Mouse (Mus musculus) ES-Bruce4 (cell line): ENCODE results near the gene Ly86. TPM values are rescaled to one million over a fixed set of nuclear protein-coding genes. Genes with fewer than 3 reads are reported as not detected.

Experiments
- H3K27ac ChIP-seq: 2 replicates; pipeline ENCODE4 v1.5.1; 2012; ENCODE audit warnings: low read length, inconsistent platforms; ENCODE audit not compliant: insufficient read depth
- H3K27me3 ChIP-seq: 2 replicates; pipeline ENCODE4 v1.6.1; 2012; ENCODE audit warnings: mild to moderate bottlenecking, low read length, inconsistent platforms; ENCODE audit not compliant: control insufficient read depth, poor library complexity, insufficient read depth, severe bottlenecking
- H3K36me3 ChIP-seq: 2 replicates; pipeline ENCODE4 v1.6.1; 2012; ENCODE audit warnings: inconsistent platforms, mild to moderate bottlenecking, low read length, moderate library complexity; ENCODE audit not compliant: control insufficient read depth, poor library complexity, insufficient read depth, severe bottlenecking
- H3K4me1 ChIP-seq: one replicate; pipeline ENCODE4 v1.8.1; 2011; ENCODE audit warnings: low read length; ENCODE audit not compliant: control insufficient read depth, insufficient read depth
- H3K4me3 ChIP-seq: 2 replicates; pipeline ENCODE4 v1.5.1; 2011; ENCODE audit warnings: low read depth, mild to moderate bottlenecking, low read length
- H3K9ac ChIP-seq: 2 replicates; pipeline ENCODE4 v1.6.1; 2012; ENCODE audit warnings: low read depth, mild to moderate bottlenecking, inconsistent platforms; ENCODE audit not compliant: poor library complexity, severe bottlenecking
- H3K9me3 ChIP-seq: replicated peaks from 2 replicates; pipeline ENCODE4 v1.6.1; 2012; ENCODE audit warnings: mild to moderate bottlenecking, low read length, inconsistent platforms; ENCODE audit not compliant: control insufficient read depth, poor library complexity, insufficient read depth, severe bottlenecking
- CTCF ChIP-seq: IDR thresholded peaks from one replicate; pipeline ENCODE4 v1.8.1; 2011; ENCODE audit warnings: low read depth, low read length
- EP300 ChIP-seq: IDR thresholded peaks from 2 replicates; pipeline ENCODE4 v1.6.1; 2011; ENCODE audit warnings: low read depth, low read length; ENCODE audit not compliant: insufficient read depth
- POLR2A ChIP-seq: IDR thresholded peaks from one replicate; pipeline ENCODE4 v1.8.1; 2011; ENCODE audit warnings: low read length; ENCODE audit not compliant: insufficient read depth
- polyA plus RNA-seq: library from polyadenylated mRNA; stranded (reverse); fragments of >200 nt; gene quantifications from 2 replicates; pipeline ENCODE4 v1.2.4, GENCODE M21; 2011; ENCODE audit warnings: low read depth; ENCODE audit not compliant: missing spikeins, insufficient read depth, insufficient read length

The Ly86 gene
- polyA plus RNA-seq, 1 experiment = not detected

DNA sequence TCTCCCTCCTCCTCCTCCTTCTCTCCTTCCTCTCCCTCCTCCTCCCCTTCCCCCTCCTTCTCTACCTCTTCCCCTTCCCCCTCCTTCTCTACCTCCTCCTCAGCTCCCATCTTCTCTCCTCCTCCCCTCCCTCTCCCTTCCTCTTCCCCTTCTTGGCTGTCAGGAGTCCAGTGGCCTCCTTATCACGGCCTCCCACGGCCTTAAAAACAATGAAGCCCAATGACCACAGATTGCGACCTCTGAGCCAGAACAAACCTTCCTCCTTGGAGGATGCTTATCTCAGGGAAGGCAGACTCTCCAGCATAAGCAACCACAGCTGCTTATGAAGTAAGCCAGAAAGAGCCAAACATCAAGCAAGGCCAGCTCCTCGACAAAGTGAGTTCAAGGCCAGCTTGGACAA, 97.0 kb downstream of the Ly86 start:
- H3K27ac ChIP-seq = no peak overlapping the region
- no peak for TF ChIP-seq CTCF
- TF ChIP-seq POLR2A = no peak
- TF ChIP-seq EP300 = no peak
- H3K36me3 ChIP-seq = no peaks in the 10 kb centered on the region

DNA sequence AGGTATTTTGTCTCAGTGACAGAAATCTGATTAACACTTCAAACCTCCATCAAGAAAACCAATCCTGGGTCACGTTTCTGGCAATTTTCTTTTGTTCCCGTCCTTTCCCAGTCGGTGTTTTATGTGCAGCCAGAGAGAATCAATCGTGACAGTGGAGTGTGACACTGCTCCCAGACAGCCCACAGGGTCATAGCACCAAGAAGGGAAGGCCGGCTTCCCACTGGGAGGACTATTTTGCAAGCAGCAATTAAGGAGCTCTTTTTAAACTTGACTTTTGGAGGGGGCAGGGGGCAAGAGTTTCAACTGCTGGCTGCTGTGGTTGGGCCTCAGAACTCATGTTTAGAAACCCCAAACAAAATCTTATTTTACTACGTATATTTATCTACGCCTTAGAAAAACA, 97.5 kb downstream of the Ly86 start:
- TF ChIP-seq POLR2A (no peak), CTCF (no peak), EP300 (no peak)
- Histone ChIP-seq H3K4me1 (peaks cover 18% of the 10 kb centered on the region), H3K4me3 (no peak overlapping the region), H3K27me3 (no peaks in the 10 kb centered on the region), H3K27ac (no peak overlapping the region), H3K9me3 (no peaks in the 10 kb centered on the region), H3K36me3 (no peaks in the 10 kb centered on the region), H3K9ac (no peak overlapping the region)

More for the DNA sequence above, 97.0 kb downstream of the Ly86 start:
- H3K9me3 ChIP-seq = no peaks in the 10 kb centered on the region
- no peak overlapping the region for H3K9ac ChIP-seq
- no peaks in the 10 kb centered on the region for H3K27me3 ChIP-seq
- peaks cover 16% of the 10 kb centered on the region for H3K4me1 ChIP-seq
- H3K4me3 ChIP-seq = no peak overlapping the region

DNA sequence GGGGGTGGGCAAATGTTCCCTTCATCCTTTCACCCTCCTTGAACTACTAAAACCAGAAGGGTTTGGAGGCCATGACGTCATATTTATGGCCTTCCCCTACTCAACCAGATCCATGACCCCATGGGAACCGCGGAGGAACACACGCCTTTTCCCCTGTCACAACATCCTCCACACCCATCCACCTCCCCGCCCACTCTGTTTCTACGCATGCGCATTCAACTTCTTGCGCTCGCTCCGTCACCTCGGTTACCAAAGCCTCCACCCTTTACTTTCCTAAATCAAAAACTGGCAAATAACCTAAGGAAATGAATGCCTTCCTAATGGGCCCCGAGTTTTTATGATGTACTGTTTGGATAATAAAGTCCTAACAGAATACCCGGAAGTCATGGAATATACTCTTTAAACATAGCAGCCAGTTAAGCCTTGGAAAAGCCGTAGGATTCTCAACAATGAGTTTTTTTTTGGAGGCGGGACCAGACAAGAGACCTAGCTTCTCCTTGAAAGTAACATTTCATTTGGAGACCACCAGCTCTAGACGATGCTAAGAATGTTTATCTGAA, 101.8 kb downstream of the Ly86 start:
- Histone ChIP-seq H3K4me1 (peaks cover 14% of the 10 kb centered on the region), H3K27ac (no peak overlapping the region), H3K27me3 (no peaks in the 10 kb centered on the region), H3K4me3 (no peak overlapping the region), H3K9ac (no peak overlapping the region), H3K36me3 (no peaks in the 10 kb centered on the region), H3K9me3 (no peaks in the 10 kb centered on the region; the same call in 1 of the 2 replicates)
- 0 out of 2 replicates have a peak, but pooled peaks have one; percentile 42 for TF ChIP-seq EP300
- no peak for TF ChIP-seq POLR2A
- TF ChIP-seq CTCF = no peak

DNA sequence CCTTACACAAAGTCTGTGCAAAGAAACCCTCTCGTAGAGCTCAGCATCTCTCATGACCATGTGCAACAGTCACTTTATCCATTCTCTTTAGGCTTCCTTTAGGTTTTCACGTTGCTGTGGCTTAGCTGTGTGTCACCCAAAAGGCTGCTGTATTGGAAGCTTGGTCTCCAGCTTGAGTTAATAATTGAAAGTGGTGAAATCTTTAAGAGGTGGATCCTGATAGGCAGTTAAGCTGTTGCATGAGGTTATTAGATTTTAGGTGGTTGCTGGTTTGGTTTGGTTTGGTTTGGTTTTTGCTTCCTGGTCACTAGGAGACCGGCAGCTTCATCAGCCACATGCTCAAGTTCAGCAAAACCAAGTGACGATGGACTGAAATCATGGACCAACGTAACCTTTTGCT, 106.0 kb downstream of the Ly86 start:
- Histone ChIP-seq H3K27me3 (no peaks in the 10 kb centered on the region), H3K9me3 (no peaks in the 10 kb centered on the region; the same call in 1 of the 2 replicates), H3K27ac (no peak overlapping the region), H3K9ac (no peak overlapping the region), H3K4me3 (no peak overlapping the region), H3K4me1 (peaks cover 11% of the 10 kb centered on the region), H3K36me3 (no peaks in the 10 kb centered on the region)
- no peak for TF ChIP-seq POLR2A
- TF ChIP-seq CTCF = no peak
- no peak for TF ChIP-seq EP300

DNA sequence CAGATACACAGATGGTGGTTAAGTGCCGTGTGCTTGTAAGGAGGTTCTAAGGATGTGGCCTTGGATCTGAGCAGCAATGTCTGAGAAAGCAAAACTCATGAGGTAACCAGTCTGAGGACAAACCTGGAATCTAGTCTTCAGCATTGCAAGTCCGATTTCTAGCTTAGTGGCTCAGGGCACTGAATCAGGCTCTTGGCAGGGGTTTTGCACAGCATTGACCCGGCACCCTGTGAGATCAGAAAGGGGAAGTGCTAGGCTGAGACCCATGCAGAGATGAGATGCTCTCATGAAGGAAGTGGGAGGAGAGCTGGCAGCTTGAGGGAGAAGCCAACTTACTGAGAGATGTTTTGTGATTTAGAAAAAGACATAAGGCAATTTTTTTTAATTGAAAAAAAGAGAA, 106.5 kb downstream of the Ly86 start:
- Histone ChIP-seq H3K27ac (no peak overlapping the region), H3K4me1 (peaks cover 12% of the 10 kb centered on the region), H3K9me3 (no peaks in the 10 kb centered on the region; the same call in 1 of the 2 replicates), H3K4me3 (no peak overlapping the region), H3K36me3 (no peaks in the 10 kb centered on the region), H3K27me3 (no peaks in the 10 kb centered on the region), H3K9ac (peak overlapping the region; percentile 51; the same call in 1 of the 2 replicates)
- no peak for TF ChIP-seq POLR2A
- no peak for TF ChIP-seq EP300
- no peak for TF ChIP-seq CTCF

DNA sequence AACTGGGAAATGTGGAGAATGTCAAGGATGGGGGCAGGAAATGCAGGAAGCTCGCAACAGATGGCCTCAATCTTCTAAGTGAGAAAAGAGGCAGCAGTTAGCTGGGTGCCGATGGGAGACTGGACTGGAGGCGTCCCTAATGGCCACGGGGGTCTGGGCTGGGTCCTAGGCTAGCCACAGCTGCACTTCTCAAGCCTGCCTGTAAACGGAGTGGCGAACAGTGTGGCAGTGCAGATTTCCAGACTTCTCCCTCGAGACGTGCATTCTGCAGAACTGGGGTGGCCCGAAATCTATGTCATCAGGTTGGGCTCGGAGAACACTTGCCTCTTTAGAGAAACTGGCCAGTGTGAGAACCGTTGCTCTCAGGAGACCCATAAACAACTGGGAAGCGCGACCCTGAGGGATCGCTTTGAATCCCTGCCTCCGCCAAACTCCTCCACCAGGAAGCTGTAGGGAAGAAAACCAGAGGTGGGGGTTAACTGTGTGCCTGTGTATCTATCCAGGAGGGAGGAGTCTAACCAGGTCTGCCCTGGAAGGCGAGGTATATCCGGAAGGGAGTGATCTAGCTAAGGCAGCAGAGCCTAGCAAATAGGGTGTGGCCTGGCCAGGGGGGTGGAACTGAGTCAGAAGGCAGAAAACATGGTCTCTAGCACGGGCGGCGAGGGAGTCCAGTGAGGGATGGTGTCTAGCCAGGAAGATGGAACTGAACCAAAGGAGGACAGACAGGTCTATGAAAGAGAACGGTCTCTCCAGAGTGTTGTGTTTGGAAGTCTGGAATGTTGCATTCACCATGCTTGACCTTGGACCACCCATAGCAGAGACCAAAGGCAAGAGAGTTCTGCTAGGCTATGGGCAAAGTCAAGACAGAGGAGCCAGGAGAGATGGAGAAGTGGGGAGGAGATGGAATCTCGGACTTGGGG, 107.3 kb downstream of the Ly86 start:
- Histone ChIP-seq H3K27me3 (no peaks in the 10 kb centered on the region), H3K9ac (peak overlapping the region; percentile 51), H3K36me3 (no peaks in the 10 kb centered on the region), H3K9me3 (no peaks in the 10 kb centered on the region; the same call in 1 of the 2 replicates), H3K27ac (peak overlapping the region; percentile 77), H3K4me3 (peak overlapping the region; percentile 64), H3K4me1 (peaks cover 8% of the 10 kb centered on the region)
- TF ChIP-seq EP300 = peak; percentile 82
- peak; percentile 60 for TF ChIP-seq POLR2A
- no peak for TF ChIP-seq CTCF
